Mouse (Mus musculus) limb, embryonic 11.5 days (tissue): Measurements from ENCODE around the gene Asb7. TPM values are rescaled to one million over a fixed set of nuclear protein-coding genes. Genes with fewer than 3 reads are reported as not detected.
A peak's percentile ranks its signal among the peaks of the same experiment; 100 is the strongest.

Experiments
- ATAC-seq: fragments of 200-750 bp; cut with Nextera tagmentation; 2 replicates; pipeline ENCODE4 v1.8.0; 2017; ENCODE audit warnings: low read depth; ENCODE audit not compliant: insufficient number of reproducible peaks, low FRiP score, low TSS enrichment
- DNase-seq: peaks from one replicate; pipeline ENCODE4 v3.0.0-alpha.2; 2015; ENCODE audit warnings: low spot score
- H3K27ac ChIP-seq: fragments of 300-500 bp; sonication (generic); replicated peaks from 2 replicates; pipeline ENCODE4 v1.5.1; 2014; ENCODE audit warnings: low read depth, mild to moderate bottlenecking, low read length
- H3K27me3 ChIP-seq: fragments of 300-500 bp; sonication (generic); 2 replicates; pipeline ENCODE4 v1.6.1; 2014; ENCODE audit warnings: mild to moderate bottlenecking, low read length, mixed read lengths; ENCODE audit not compliant: control insufficient read depth, insufficient read depth
- H3K36me3 ChIP-seq: fragments of 300-500 bp; sonication (generic); 2 replicates; pipeline ENCODE4 v1.6.1; 2014; ENCODE audit warnings: mild to moderate bottlenecking, low read length, moderate library complexity, mixed read lengths; ENCODE audit not compliant: control insufficient read depth, insufficient read depth
- H3K4me1 ChIP-seq: fragments of 300-500 bp; sonication (generic); 2 replicates; pipeline ENCODE4 v1.6.1; 2014; ENCODE audit warnings: low read length, mixed read lengths; ENCODE audit not compliant: control insufficient read depth, insufficient read depth
- H3K4me2 ChIP-seq: fragments of 300-500 bp; sonication (generic); 2 replicates; pipeline ENCODE4 v1.6.1; 2014; ENCODE audit warnings: low read depth, mild to moderate bottlenecking, moderate library complexity; ENCODE audit not compliant: severe bottlenecking
- H3K4me3 ChIP-seq: fragments of 300-500 bp; sonication (generic); 2 replicates; pipeline ENCODE4 v1.5.1; 2014; ENCODE audit warnings: low read depth, low read length
- H3K9ac ChIP-seq: fragments of 300-500 bp; sonication (generic); 2 replicates; pipeline ENCODE4 v1.6.1; 2014; ENCODE audit warnings: mild to moderate bottlenecking, low read length
- H3K9me3 ChIP-seq: fragments of 300-500 bp; sonication (generic); 2 replicates; pipeline ENCODE4 v1.6.1; 2016; ENCODE audit warnings: low read length; ENCODE audit not compliant: control insufficient read depth
- WGBS: fragments of 180-500 bp; shearing (Covaris S2); extraction: QIAGEN DNeasy Blood & Tissue Kit; methylation state at CpG from one replicate; pipeline ENCODE4 v1.1.7; 2014; 5-methylcytosine and 5-hydroxymethylcytosine counted together
- polyA plus RNA-seq: library from polyadenylated mRNA; unstranded; fragments of >200 nt; fragmentation: Nextera tagmentation; extraction: Ambion mirVana; gene quantifications from 2 replicates; pipeline ENCODE4 v1.2.1, GENCODE M21; 2014

The Asb7 gene
- polyA plus RNA-seq, 1 experiment from 2014 or later = 17.7 TPM

DNA sequence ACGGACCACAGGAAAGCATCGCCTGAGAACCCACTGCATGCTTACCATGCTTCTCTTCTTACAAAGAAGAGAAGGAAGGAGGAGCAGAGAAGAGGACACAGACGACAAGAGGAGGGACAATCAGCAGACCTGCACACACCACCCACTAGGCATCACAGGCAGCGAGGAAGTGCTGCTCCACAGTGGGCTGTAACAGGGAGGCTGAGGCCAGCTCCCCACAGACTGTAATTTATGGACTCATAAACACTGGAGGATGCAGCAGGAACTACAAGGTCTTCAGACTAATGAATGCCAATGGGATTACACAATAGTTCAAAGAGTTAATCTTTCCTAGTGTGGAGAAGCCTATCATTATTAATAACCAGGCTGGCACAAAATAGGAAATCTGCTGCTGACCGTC is 38.5 kb downstream of the Asb7 start:
- peaks cover 4% of the 10 kb centered on the region; the same call in 1 of the 2 replicates for H3K36me3 ChIP-seq

DNA sequence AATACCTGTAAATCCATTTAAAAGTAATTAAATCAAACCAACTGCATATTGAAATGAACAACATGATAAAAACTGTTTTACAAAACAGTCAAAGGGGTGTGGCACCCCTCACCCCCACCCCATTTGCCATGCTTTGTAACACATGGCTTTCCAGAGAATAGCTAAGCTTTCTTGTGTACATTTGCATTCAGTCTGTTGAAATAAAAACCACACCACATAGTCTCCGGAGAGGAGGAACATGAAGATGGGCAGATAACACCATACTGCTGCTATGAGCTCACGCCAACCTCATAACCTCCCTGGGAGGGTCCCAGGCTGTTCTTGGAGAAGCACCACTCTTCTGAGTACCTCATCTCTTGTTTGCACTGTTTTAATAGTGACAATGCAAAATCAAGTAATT is 40.2 kb downstream of the Asb7 start:
- H3K27ac ChIP-seq = no peak overlapping the region
- DNase-seq = no peak
- no peaks in the 10 kb centered on the region for H3K36me3 ChIP-seq
- no peak for ATAC-seq
- no peaks in the 10 kb centered on the region for H3K27me3 ChIP-seq
- no peak overlapping the region for H3K4me2 ChIP-seq
- 88% methylated on average over 2 of the region's 2 CpGs for WGBS
- no peaks in the 10 kb centered on the region for H3K9me3 ChIP-seq
- H3K9ac ChIP-seq = no peak overlapping the region
- H3K4me1 ChIP-seq = no peaks in the 10 kb centered on the region
- H3K4me3 ChIP-seq = no peak overlapping the region

More for the DNA sequence above, 38.5 kb downstream of the Asb7 start:
- no peak for DNase-seq
- Histone ChIP-seq H3K4me2 (no peak overlapping the region), H3K9ac (no peak overlapping the region), H3K4me1 (no peaks in the 10 kb centered on the region), H3K27me3 (no peaks in the 10 kb centered on the region), H3K4me3 (no peak overlapping the region), H3K27ac (no peak overlapping the region), H3K9me3 (no peaks in the 10 kb centered on the region)
- 63% methylated on average over 5 of the region's 5 CpGs for WGBS
- no peak for ATAC-seq

- Histone ChIP-seq H3K9ac (no peak overlapping the region), H3K4me3 (no peak overlapping the region), H3K27me3 (no peaks in the 10 kb centered on the region), H3K4me1 (no peaks in the 10 kb centered on the region), H3K9me3 (no peaks in the 10 kb centered on the region), H3K36me3 (no peaks in the 10 kb centered on the region), H3K27ac (no peak overlapping the region), H3K4me2 (no peak overlapping the region)
- 100% methylated on average over 2 of the region's 2 CpGs for WGBS
- DNase-seq (no peak), ATAC-seq (no peak)
Measured at GRCm38 (mm10) chr7:66645736-66646135, 43.7 kb downstream of the Asb7 start.

DNA sequence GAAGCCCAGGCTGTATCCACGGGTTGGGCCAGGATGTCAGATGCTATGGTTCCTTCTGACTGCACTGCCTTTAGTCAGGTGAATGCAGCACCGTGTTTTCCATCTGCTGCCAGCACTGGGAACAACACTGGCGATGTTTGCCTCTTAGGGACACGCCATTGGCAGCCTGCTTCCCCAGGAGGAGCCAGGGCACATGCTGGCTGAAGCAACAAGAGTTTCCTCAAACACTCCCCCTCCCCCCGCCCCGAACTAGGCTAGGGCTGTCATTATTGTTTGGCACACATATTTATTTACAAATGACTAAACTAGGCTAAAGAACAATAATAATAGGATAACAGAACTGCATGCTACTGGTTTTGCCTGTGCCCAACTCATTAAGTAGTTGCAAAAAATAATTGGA is 56.0 kb downstream of the Asb7 start:
- Histone ChIP-seq H3K27ac (no peak overlapping the region), H3K9me3 (no peaks in the 10 kb centered on the region), H3K9ac (no peak overlapping the region), H3K4me3 (no peak overlapping the region), H3K4me1 (no peaks in the 10 kb centered on the region), H3K27me3 (no peaks in the 10 kb centered on the region), H3K36me3 (no peaks in the 10 kb centered on the region), H3K4me2 (no peak overlapping the region)
- 74% methylated on average over 6 of the region's 6 CpGs for WGBS
- DNase-seq (no peak), ATAC-seq (no peak)

- WGBS = 65% methylated on average over 15 of the region's 15 CpGs
- Histone ChIP-seq H3K27me3 (no peaks in the 10 kb centered on the region), H3K4me3 (no peak overlapping the region), H3K9ac (no peak overlapping the region), H3K4me1 (no peaks in the 10 kb centered on the region), H3K4me2 (no peak overlapping the region), H3K9me3 (no peaks in the 10 kb centered on the region), H3K27ac (no peak overlapping the region), H3K36me3 (no peaks in the 10 kb centered on the region)
- ATAC-seq = no peak
- no peak for DNase-seq
Measured at GRCm38 (mm10) chr7:66630154-66630800, 59.1 kb downstream of the Asb7 start.

DNA sequence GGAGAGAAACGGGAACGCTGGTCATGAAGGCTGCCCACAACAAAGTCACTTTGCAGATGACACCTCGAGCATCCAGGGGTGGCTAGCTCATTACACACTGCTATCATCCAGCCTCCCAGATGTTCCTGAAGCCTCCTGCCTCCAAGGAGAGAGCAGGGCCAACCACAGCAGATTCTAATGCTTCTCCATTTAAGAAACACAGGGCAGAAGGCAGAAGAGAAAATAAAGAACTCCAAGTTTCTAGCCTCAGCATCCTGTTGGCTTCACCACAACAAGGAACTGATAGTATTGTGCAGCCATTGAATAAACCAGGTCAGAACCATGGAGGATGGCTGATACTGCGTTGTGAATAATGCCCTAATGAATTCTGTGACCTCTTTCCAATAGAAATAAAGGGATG is 60.0 kb downstream of the Asb7 start:
- Histone ChIP-seq H3K27ac (no peak overlapping the region), H3K27me3 (no peaks in the 10 kb centered on the region), H3K36me3 (no peaks in the 10 kb centered on the region), H3K4me3 (no peak overlapping the region), H3K4me1 (no peaks in the 10 kb centered on the region), H3K9ac (no peak overlapping the region), H3K4me2 (no peak overlapping the region), H3K9me3 (no peaks in the 10 kb centered on the region)
- DNase-seq (no peak), ATAC-seq (no peak)
- 79% methylated on average over 4 of the region's 4 CpGs for WGBS

GRCm38 (mm10) chr7:66623436-66623835 is 66.0 kb downstream of the Asb7 start:
- DNase-seq (peak; percentile 49), ATAC-seq (no peak)
- H3K9me3 ChIP-seq = no peaks in the 10 kb centered on the region
- no peaks in the 10 kb centered on the region for H3K27me3 ChIP-seq
- H3K4me1 ChIP-seq = 0 out of 2 replicates have a peak, but pooled peaks cover 2% of the 10 kb centered on the region
- no peak overlapping the region for H3K4me2 ChIP-seq
- H3K27ac ChIP-seq = no peak overlapping the region
- no peak overlapping the region for H3K4me3 ChIP-seq
- H3K9ac ChIP-seq = no peak overlapping the region
- WGBS = 52% methylated on average over 3 of the region's 3 CpGs
- no peaks in the 10 kb centered on the region for H3K36me3 ChIP-seq

DNA sequence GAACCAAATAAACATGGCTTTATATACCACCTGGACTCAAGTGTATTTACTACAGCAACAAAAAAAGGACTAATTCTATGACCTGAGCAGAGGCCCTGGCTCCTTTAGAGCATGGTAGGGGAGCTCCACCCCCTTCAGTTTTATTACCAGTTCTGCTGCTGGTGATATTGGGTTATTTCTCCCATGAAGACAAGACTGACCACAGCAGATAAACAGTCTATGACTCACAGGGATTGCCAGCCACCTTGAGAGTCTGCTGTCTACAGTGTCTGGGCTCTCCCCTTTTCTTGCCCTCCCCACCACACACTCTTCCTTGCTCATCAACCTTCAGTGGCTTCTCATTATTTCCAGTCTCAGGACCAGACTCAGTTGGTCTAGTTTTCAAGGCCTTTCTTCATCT is 87.5 kb downstream of the Asb7 start:
- H3K36me3 ChIP-seq = no peaks in the 10 kb centered on the region
- no peak overlapping the region for H3K9ac ChIP-seq
- H3K4me1 ChIP-seq = no peaks in the 10 kb centered on the region
- no peak for DNase-seq
- ATAC-seq = no peak
- no peak overlapping the region for H3K27ac ChIP-seq
- no peaks in the 10 kb centered on the region for H3K27me3 ChIP-seq
- no peak overlapping the region for H3K4me2 ChIP-seq
- H3K9me3 ChIP-seq = no peaks in the 10 kb centered on the region
- H3K4me3 ChIP-seq = no peak overlapping the region
